Mouse (Mus musculus): Measurements from ENCODE around the gene Wscd2.

DNA sequence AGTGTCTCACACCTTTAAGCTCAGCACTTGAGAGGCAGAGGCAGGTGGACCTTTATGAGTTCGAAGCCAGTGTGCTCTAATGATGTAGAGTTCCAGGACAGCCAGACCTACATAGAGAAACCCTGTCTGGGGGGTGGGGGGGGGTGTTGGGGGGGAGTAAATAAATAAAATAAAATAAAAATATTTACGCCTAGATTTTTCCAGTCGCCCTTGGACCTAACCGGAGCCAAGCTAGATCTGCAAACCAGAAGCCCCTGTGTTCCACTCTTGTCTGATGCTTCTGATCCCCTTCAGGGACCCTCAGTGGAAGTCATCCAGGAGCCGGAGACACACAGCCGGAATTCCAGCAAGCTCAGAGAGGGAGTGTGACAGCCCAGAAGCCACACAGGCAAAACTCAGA, at the start of gene Wscd2:
- no peak for TF ChIP-seq CTCF (IDR thresholded peaks at IDR 0.05; ENCODE audit: insufficient read depth, low read length)
- no peak for TF ChIP-seq POLR2A (IDR thresholded peaks at IDR 0.05; ENCODE audit: borderline replicate concordance, extremely low read depth, low read depth, low read length)
